Mouse (Mus musculus): ENCODE measurements around the gene Cracr2b. TPM values are rescaled to one million over a fixed set of nuclear protein-coding genes. Genes with fewer than 3 reads are reported as not detected.
A peak's percentile ranks its signal among the peaks of the same experiment; 100 is the strongest.

Cracr2b gene
- total and polyA plus RNA-seq, 3 experiments = not detected

GRCm38 (mm10) chr7:141413331-141413730 is 47.6 kb upstream of the Cracr2b start:
- dilution Hi-C loops (cut with MboI; ENCODE audit: extremely low pct_ligation_motif_present, extremely low pct_unique_long_range_greater_than_20kb, low sequenced_read_pairs) = no loop called here

GRCm38 (mm10) chr7:141413809-141414584 is 46.9 kb upstream of the Cracr2b start, which contains the start of gene Gatd1:
Gene Gatd1 (minus strand): TSS chr7:141414136.
- peak within 1 kb of the TSS; percentile 72 to 89 (median 82) for H3K4me3 ChIP-seq (replicated peaks in 1 of 3; ENCODE audit: low read depth in 2 of 3, low read length in 2 of 3, poor library complexity in 1 of 3)
- H3K36me3 ChIP-seq (replicated peaks in 1 of 2; ENCODE audit: control insufficient read depth in 1 of 2, insufficient read depth in 1 of 2, low read length in 1 of 2) = peaks cover 19 to 30% of the 10 kb centered on the region in 2 experiments
- dilution Hi-C loops (cut with MboI; ENCODE audit: extremely low pct_ligation_motif_present, extremely low pct_unique_long_range_greater_than_20kb, low sequenced_read_pairs) (no loop called here), in situ Hi-C loops (cut with MboI; ENCODE audit: low pct_ligation_motif_present, low pct_unique_long_range_greater_than_20kb, low sequenced_read_pairs) (loop anchor here (5.0 kb wide), 1 partner anchor 38 kb away; no protein-coding TSS in a partner anchor)
- no peaks in the 10 kb centered on the region for H3K27me3 ChIP-seq (replicated peaks)
- H3K4me2 ChIP-seq (ENCODE audit: insufficient read depth, low read depth, poor library complexity, severe bottlenecking) = peak within 1 kb of the TSS; percentile 81
- H3K79me2 ChIP-seq (replicated peaks; ENCODE audit: control insufficient read depth, extremely low read depth, insufficient read depth, poor library complexity, severe bottlenecking) = no peaks in the 10 kb centered on the region
- H3K9ac ChIP-seq (ENCODE audit: insufficient read depth, low read depth) = peak within 1 kb of the TSS; percentile 75
- DNase-seq (ENCODE audit: extremely low read depth) = peak; percentile 99
- H3K9me3 ChIP-seq (replicated peaks; ENCODE audit: low read length) = no peaks in the 10 kb centered on the region
- H3K4me1 ChIP-seq (ENCODE audit: control insufficient read depth in 1 of 2, insufficient read depth in 2 of 2) = peaks cover 7 to 37% of the 10 kb centered on the region in 2 experiments
- H3K27ac ChIP-seq (ENCODE audit: insufficient read depth, low read depth) = no peak within 1 kb of the TSS
- TF ChIP-seq RAD21 (IDR thresholded peaks at IDR 0.05; ENCODE audit: low read depth, low read length) (no peak), SMC3 (IDR thresholded peaks at IDR 0.05; ENCODE audit: low read depth, low read length) (no peak; the same call in 1 of the 2 replicates), ZMIZ1 (IDR thresholded peaks at IDR 0.05; ENCODE audit: low read depth, low read length) (peak; percentile 91), MAFK (IDR thresholded peaks at IDR 0.05; ENCODE audit: insufficient replicate concordance, low read length) (no peak), MAX (IDR thresholded peaks at IDR 0.05; ENCODE audit: low read length) (peak; percentile 32), TBP (conservative IDR thresholded peaks at IDR 0.05; ENCODE audit: low read depth, low read length) (0 out of 2 replicates have a peak, but pooled peaks have one; percentile 31), EP300 (IDR thresholded peaks at IDR 0.05; ENCODE audit: low read length) (no peak), CHD2 (IDR thresholded peaks at IDR 0.05; ENCODE audit: low read length) (no peak), RCOR1 (conservative IDR thresholded peaks at IDR 0.05; ENCODE audit: low read depth, low read length) (no peak), NRF1 (IDR thresholded peaks at IDR 0.05; ENCODE audit: low read depth, low read length) (peak; percentile 89), ETS1 (conservative IDR thresholded peaks at IDR 0.05; ENCODE audit: low read depth, low read length) (no peak), MAZ (IDR thresholded peaks at IDR 0.05; ENCODE audit: low read depth, low read length) (peak; percentile 93; the same call in 1 of the 2 replicates), IRF4 (IDR thresholded peaks at IDR 0.05; ENCODE audit: low read depth, low read length) (no peak), KAT2A (IDR thresholded peaks at IDR 0.05; ENCODE audit: insufficient replicate concordance, low read length) (no peak), UBTF (IDR thresholded peaks at IDR 0.05; ENCODE audit: low read depth, low read length) (no peak), SIN3A (IDR thresholded peaks at IDR 0.05; ENCODE audit: low read length) (peak; percentile 86), MYC (IDR thresholded peaks at IDR 0.05; ENCODE audit: low read depth, low read length) (no peak), MEF2A (IDR thresholded peaks at IDR 0.05; ENCODE audit: borderline replicate concordance, low read depth, low read length) (peak; percentile 23), NELFE (IDR thresholded peaks at IDR 0.05; ENCODE audit: low read depth, low read length) (peak; percentile 87), MXI1 (IDR thresholded peaks at IDR 0.05; ENCODE audit: low read depth, low read length) (peak; percentile 80), GABPA (IDR thresholded peaks at IDR 0.05; ENCODE audit: insufficient replicate concordance, low read depth, low read length) (no peak), E2F4 (IDR thresholded peaks at IDR 0.05; ENCODE audit: insufficient replicate concordance, low read depth, low read length) (no peak), JUND (conservative IDR thresholded peaks at IDR 0.05; ENCODE audit: low read depth, low read length) (no peak), ZC3H11A (IDR thresholded peaks at IDR 0.05; ENCODE audit: low read depth, low read length) (no peak), CTCF (conservative IDR thresholded peaks at IDR 0.05 in 1 of 2, IDR thresholded peaks at IDR 0.05 in 1 of 2; ENCODE audit: low read depth in 2 of 2, low read length in 2 of 2) (no peak), HCFC1 (IDR thresholded peaks at IDR 0.05; ENCODE audit: low read depth, low read length) (peak; percentile 69), TCF12 (IDR thresholded peaks at IDR 0.05; ENCODE audit: low read depth, low read length) (peak; percentile 72; the same call in 1 of the 2 replicates), PAX5 (IDR thresholded peaks at IDR 0.05; ENCODE audit: low read length) (no peak), POLR2AphosphoS2 (IDR thresholded peaks at IDR 0.05; ENCODE audit: low read depth, low read length) (0 out of 2 replicates have a peak, but pooled peaks have one; percentile 64)

More at GRCm38 (mm10) chr7:141413331-141413730, 47.6 kb upstream of the Cracr2b start:
- Histone ChIP-seq H3K4me1 (ENCODE audit: control insufficient read depth in 1 of 2, insufficient read depth in 2 of 2) (peaks cover 8 to 32% of the 10 kb centered on the region in 2 experiments), H3K27ac (ENCODE audit: insufficient read depth, low read depth) (no peak overlapping the region), H3K79me2 (replicated peaks; ENCODE audit: control insufficient read depth, extremely low read depth, insufficient read depth, poor library complexity, severe bottlenecking) (no peaks in the 10 kb centered on the region), H3K36me3 (replicated peaks in 1 of 2; ENCODE audit: control insufficient read depth in 1 of 2, insufficient read depth in 1 of 2, low read length in 1 of 2) (peaks cover 22 to 37% of the 10 kb centered on the region in 2 experiments), H3K27me3 (replicated peaks) (no peaks in the 10 kb centered on the region), H3K4me2 (ENCODE audit: insufficient read depth, low read depth, poor library complexity, severe bottlenecking) (peak overlapping the region; percentile 75), H3K9me3 (replicated peaks; ENCODE audit: low read length) (no peaks in the 10 kb centered on the region), H3K4me3 (replicated peaks in 1 of 3; ENCODE audit: low read depth in 2 of 3, low read length in 2 of 3, poor library complexity in 1 of 3) (peak overlapping the region; percentile 69 to 89 (median 79)), H3K9ac (ENCODE audit: insufficient read depth, low read depth) (peak overlapping the region; percentile 75)
- TF ChIP-seq SIN3A (IDR thresholded peaks at IDR 0.05; ENCODE audit: low read length) (no peak), CHD1 (IDR thresholded peaks at IDR 0.05; ENCODE audit: low read depth, low read length) (no peak), TCF12 (IDR thresholded peaks at IDR 0.05; ENCODE audit: low read depth, low read length) (no peak), NELFE (IDR thresholded peaks at IDR 0.05; ENCODE audit: low read depth, low read length) (no peak), TBP (conservative IDR thresholded peaks at IDR 0.05; ENCODE audit: low read depth, low read length) (no peak)
- DNase-seq (ENCODE audit: extremely low read depth) = no peak
- in situ Hi-C loops (cut with MboI; ENCODE audit: low pct_ligation_motif_present, low pct_unique_long_range_greater_than_20kb, low sequenced_read_pairs) = loop anchor here (5.0 kb wide), 1 partner anchor 39 kb away; no protein-coding TSS in a partner anchor
